Mouse (Mus musculus) embryonic fibroblast, embryonic 13.5 days (primary cell): ENCODE measurements around the gene Gfra1. TPM values are rescaled to one million over a fixed set of nuclear protein-coding genes. Genes with fewer than 3 reads are reported as not detected.

Experiments used
- H3K27ac ChIP-seq: 2 replicates; pipeline ENCODE4 v1.5.1; 2012; ENCODE audit warnings: low read length, control low read depth, inconsistent platforms; ENCODE audit not compliant: insufficient read depth
- H3K4me1 ChIP-seq: 2 replicates; pipeline ENCODE4 v1.6.1; 2011; ENCODE audit warnings: low read length; ENCODE audit not compliant: control insufficient read depth, insufficient read depth
- H3K4me3 ChIP-seq: 2 replicates; pipeline ENCODE4 v1.5.1; 2011; ENCODE audit warnings: mild to moderate bottlenecking, control low read depth, low read length; ENCODE audit not compliant: insufficient read depth
- CTCF ChIP-seq: IDR thresholded peaks from 2 replicates; pipeline ENCODE4 v1.5.1; 2011; ENCODE audit warnings: mild to moderate bottlenecking, control low read depth, low read length, moderate library complexity, borderline replicate concordance; ENCODE audit not compliant: insufficient read depth
- POLR2A ChIP-seq: IDR thresholded peaks from 2 replicates; pipeline ENCODE4 v1.6.1; 2011; ENCODE audit warnings: low read depth, mild to moderate bottlenecking, control low read depth, low read length, moderate library complexity
- polyA plus RNA-seq: library from polyadenylated mRNA; stranded (reverse); fragments of >200 nt; gene quantifications from 2 replicates; pipeline ENCODE4 v1.2.4, GENCODE M21; 2011; ENCODE audit warnings: low read depth; ENCODE audit not compliant: missing spikeins, insufficient read length

The Gfra1 gene
- polyA plus RNA-seq, 1 experiment: 26.6 TPM

DNA sequence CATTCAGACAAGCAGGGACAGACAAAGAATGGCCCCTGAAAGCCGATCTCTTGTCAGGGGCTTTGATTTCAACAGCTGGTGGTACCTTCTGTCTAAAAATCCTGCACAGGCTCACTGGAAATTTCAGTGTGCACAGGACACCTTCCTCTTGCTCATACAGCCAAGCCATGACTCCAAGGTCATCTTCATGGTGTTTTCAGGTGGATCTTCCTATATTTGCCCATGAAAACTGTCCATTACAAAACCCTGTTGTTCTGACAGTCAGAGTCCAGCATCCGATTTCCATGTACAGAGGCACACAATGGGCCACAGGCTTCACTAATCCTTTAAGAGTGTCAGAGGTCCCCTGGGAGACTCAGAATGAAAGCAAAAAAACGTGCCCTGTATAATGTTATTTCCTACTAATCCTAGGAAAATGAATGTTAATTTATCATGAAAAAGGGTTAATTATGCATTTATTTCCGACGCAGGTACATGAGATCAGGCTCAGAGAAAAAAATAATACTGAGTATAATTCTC, 105.8 kb downstream of the Gfra1 start:
- H3K27ac ChIP-seq: no peak overlapping the region
- no peaks in the 10 kb centered on the region for H3K4me1 ChIP-seq
- no peak for TF ChIP-seq POLR2A
- TF ChIP-seq CTCF: no peak
- no peak overlapping the region for H3K4me3 ChIP-seq

- Histone ChIP-seq H3K27ac (no peak overlapping the region), H3K4me3 (no peak overlapping the region), H3K4me1 (no peaks in the 10 kb centered on the region)
- TF ChIP-seq CTCF (no peak), POLR2A (no peak)
Measured at GRCm38 (mm10) chr19:58345137-58345536, 110.6 kb downstream of the Gfra1 start.

- Histone ChIP-seq H3K4me3 (no peak overlapping the region), H3K4me1 (no peaks in the 10 kb centered on the region)
Measured at GRCm38 (mm10) chr19:58341351-58341750, 114.4 kb downstream of the Gfra1 start.

DNA sequence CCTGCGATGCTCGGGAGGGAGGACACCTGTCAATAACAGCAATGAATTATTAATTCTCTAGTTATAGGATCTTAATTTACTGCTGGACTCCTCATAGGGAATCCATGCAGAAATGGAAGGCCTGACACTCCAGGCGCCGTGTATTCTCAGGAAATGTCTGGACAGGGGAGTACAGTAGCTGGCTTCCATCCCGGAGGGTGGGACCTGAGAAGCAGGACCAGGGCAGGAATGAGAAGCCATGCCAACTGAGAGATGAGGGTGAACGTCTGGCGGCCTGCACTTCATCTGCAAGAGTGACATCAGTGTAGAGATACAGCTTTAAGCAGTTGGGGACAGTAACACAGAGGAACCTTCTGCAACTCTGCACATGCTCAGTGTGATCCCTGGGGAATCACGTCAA, 115.5 kb downstream of the Gfra1 start:
- no peak for TF ChIP-seq CTCF
- no peak for TF ChIP-seq POLR2A

More at GRCm38 (mm10) chr19:58341351-58341750, 114.4 kb downstream of the Gfra1 start:
- no peak for TF ChIP-seq CTCF
- no peak for TF ChIP-seq POLR2A
- H3K27ac ChIP-seq: no peak overlapping the region

GRCm38 (mm10) chr19:58336802-58337201, 118.9 kb downstream of the Gfra1 start:
- H3K4me1 ChIP-seq: no peaks in the 10 kb centered on the region
- TF ChIP-seq POLR2A (no peak), CTCF (no peak)
- no peak overlapping the region for H3K4me3 ChIP-seq
- no peak overlapping the region for H3K27ac ChIP-seq

More for the DNA sequence above, 115.5 kb downstream of the Gfra1 start:
- Histone ChIP-seq H3K4me3 (no peak overlapping the region), H3K4me1 (no peaks in the 10 kb centered on the region), H3K27ac (no peak overlapping the region)

DNA sequence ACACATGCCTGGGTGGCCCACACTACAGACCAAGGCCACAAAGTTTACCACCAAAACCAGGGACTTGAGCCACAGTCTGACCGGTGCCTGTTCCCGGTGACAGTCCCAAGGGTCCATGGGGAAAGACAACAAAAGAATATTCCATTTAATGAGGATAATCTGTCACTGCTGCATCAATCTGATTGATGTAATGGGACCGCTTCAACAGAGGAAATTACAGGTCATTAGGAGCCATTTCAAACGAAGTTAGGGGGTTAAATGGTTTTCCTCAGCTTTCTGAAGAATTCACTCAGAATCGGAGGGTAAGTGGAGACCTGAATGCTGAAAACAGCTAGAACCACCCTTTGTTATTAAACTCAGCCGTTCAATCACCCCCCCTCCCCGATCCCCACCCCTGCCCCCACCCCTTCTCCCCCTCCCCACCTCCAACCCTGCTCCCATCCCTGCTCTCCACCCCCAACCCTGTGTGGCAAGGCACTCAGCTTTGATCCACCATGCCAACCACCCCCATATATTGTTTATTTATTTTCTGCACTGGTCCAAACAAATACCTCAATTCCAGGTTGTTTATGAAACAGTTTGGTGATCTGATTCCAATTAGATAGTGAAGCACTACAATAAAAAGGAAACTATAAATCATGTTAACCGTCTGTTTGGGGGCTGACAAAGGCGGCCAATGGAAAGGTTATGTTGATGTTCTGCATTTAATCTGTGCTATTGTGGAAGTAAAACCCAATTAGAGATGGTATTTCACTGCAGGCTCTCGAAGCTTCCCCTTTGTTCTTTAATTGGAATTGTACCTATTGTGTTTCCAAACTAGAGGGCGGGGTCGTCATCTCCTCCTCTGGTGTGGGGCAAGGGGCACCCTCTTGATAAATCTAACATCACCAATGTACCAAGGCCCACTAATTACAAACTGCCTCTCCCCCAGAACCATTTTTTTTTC, 119.9 kb downstream of the Gfra1 start:
- Histone ChIP-seq H3K4me3 (no peak overlapping the region), H3K27ac (no peak overlapping the region), H3K4me1 (no peaks in the 10 kb centered on the region)
- TF ChIP-seq CTCF (no peak), POLR2A (no peak)

- H3K4me3 ChIP-seq: no peak overlapping the region
- no peaks in the 10 kb centered on the region for H3K4me1 ChIP-seq
- no peak for TF ChIP-seq CTCF
- no peak for TF ChIP-seq POLR2A
- no peak overlapping the region for H3K27ac ChIP-seq
Measured at GRCm38 (mm10) chr19:58329305-58329704, 126.4 kb downstream of the Gfra1 start.

DNA sequence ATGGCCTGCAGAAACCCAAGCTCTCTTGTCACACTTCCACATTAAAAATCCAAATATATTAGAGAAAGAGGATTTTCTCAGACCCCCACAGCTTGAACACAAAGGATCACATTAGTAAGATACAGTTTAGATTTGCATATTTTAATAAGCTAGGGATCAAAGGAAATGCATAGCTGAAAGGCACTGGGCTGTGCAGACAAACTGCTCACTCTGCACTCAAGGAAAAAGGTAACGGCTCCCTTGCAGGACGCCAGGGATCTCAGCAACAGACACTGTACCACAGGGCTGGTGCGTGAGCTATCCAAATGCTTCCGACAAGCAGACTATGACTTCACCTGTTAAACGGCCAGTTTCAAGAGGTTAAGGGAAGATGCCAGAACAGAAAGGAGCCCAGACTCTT, 127.7 kb downstream of the Gfra1 start:
- no peaks in the 10 kb centered on the region for H3K4me1 ChIP-seq
- TF ChIP-seq POLR2A: no peak
- TF ChIP-seq CTCF: no peak
- H3K4me3 ChIP-seq: no peak overlapping the region
- no peak overlapping the region for H3K27ac ChIP-seq

GRCm38 (mm10) chr19:58316474-58316873, 139.2 kb downstream of the Gfra1 start:
- Histone ChIP-seq H3K4me3 (no peak overlapping the region), H3K27ac (no peak overlapping the region), H3K4me1 (no peaks in the 10 kb centered on the region)
- TF ChIP-seq CTCF: no peak
- no peak for TF ChIP-seq POLR2A

DNA sequence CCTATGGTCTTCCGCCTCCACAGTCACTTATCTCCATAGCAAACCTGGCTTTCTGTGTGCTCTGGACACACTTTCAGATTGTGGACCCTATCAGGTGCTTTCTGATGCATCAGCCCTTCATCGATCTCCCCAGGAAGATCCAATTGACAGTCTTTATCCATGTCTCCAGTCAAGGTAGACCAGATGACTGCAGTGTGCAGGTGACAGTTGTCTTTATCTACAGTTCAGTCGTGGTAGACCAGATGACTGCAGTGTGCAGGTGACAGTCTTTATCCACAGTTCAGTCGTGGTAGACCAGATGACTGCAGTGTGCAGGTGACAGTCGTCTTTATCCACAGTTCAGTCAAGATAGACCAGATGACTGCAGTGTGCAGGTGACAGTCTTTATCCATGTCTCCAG, 140.0 kb downstream of the Gfra1 start:
- H3K27ac ChIP-seq: no peak overlapping the region
- no peak overlapping the region for H3K4me3 ChIP-seq
- H3K4me1 ChIP-seq: no peaks in the 10 kb centered on the region
- TF ChIP-seq POLR2A (no peak), CTCF (no peak)
